Mouse (Mus musculus) adrenal gland, adult 18-20 months (tissue): ENCODE data around the gene Atxn1. TPM values are rescaled to one million over a fixed set of nuclear protein-coding genes. Genes with fewer than 3 reads are reported as not detected.

Experiments used
- DNase-seq, 2 experiments: peaks; one replicate each; pipeline ENCODE4 v3.0.0; 2021 to 2022; ENCODE audit warnings: low spot score in 2 of 2
- total RNA-seq, 2 experiments: library from RNA; stranded (reverse); gene quantifications; 1 replicate in 1 of 2; 2 replicates in 1 of 2; pipeline ENCODE4 v1.2.3; 2021

Atxn1 gene
- total RNA-seq, 2 experiments from 2014 or later = 27.4 to 30.4 TPM

DNA sequence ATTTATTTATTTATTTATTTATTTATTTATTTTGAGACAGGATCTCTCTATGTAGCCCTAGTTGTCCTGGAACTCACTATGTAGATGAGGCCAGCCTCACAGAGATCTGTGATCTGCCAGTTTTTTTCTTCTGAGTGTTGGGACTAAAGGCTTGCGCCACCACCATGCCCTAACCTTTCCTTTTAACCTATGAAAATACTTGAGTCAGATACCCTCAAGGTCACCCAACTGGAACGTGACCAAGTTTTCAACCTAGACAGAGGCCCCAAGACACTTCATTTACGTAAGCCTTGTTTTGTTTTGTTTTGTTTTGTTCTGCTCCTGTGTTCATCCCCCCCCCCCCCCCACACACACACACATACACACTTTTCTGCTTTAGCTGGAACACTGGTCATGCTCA, 459.3 kb downstream of the Atxn1 start:
- DNase-seq = no peak

DNA sequence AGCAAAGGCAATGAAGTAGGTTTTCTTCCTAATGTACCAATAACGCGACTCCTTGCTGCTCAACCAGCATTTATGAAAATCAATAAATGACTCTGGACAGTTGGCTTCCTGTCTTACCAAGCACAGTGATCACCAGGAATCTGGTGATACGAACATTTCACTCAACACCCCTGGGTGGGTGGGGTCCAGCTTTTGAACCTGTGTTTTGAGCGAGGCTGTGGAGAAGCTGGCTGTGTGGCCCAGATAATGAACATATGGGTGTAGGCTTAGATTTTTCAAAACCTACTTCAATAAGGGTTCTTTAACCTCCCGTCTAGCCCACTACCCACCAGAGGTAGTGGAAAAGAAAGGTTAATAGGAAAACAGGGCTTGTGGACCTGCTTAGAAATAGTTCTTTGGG, 462.0 kb downstream of the Atxn1 start:
- no peak for DNase-seq

DNA sequence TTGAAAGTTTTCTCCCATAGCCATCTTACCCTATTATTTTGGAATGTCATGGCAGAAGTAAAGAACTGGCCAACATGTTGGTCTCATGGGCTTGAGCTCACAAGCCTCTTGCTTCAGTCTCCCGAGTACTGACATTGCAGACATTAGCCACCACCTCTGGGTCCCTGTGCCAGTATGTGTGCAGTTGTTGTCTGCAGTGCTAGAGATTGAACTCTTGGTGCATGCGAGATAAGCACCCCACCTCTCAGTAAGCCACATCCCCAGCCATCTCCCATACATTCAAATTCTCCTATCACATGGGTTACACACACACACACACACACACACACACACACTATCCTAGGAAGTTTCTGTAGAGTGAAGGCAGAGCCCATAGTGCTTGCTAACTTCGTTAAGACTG, 464.9 kb downstream of the Atxn1 start:
- DNase-seq = no peak
